Mouse (Mus musculus) cerebellum, adult 2 months (tissue): Measurements from ENCODE around the gene Manba. TPM values are rescaled to one million over a fixed set of nuclear protein-coding genes. Genes with fewer than 3 reads are reported as not detected.

Source experiments
- DNase-seq, 2 experiments: peaks; one replicate each; pipeline ENCODE4 v3.0.0; 2021
- H3K27ac ChIP-seq: fragments of 200-500 bp; 2 replicates; pipeline ENCODE4 v1.5.1; 2012; ENCODE audit warnings: low read length, control low read depth, inconsistent platforms; ENCODE audit not compliant: insufficient read depth
- H3K27me3 ChIP-seq: fragments of 200-500 bp; 2 replicates; pipeline ENCODE4 v1.6.1; 2012; ENCODE audit warnings: inconsistent platforms, mild to moderate bottlenecking, low read length, moderate library complexity; ENCODE audit not compliant: control insufficient read depth, insufficient read depth
- H3K4me1 ChIP-seq: fragments of 200-500 bp; 2 replicates; pipeline ENCODE4 v1.6.1; 2011; ENCODE audit warnings: low read length; ENCODE audit not compliant: control insufficient read depth, insufficient read depth
- H3K4me3 ChIP-seq: fragments of 200-500 bp; replicated peaks from 2 replicates; pipeline ENCODE3; 2011; ENCODE audit warnings: mild to moderate bottlenecking, low read depth, low read length, control low read depth; ENCODE audit not compliant: insufficient read depth
- CTCF ChIP-seq: fragments of 200-500 bp; IDR thresholded peaks from 2 replicates; pipeline ENCODE4 v1.5.1; 2011; ENCODE audit warnings: low read depth, mild to moderate bottlenecking, control low read depth, low read length, moderate library complexity, borderline replicate concordance; ENCODE audit not compliant: insufficient read depth
- POLR2A ChIP-seq: fragments of 200-500 bp; IDR thresholded peaks from 2 replicates; pipeline ENCODE4 v1.6.1; 2011; ENCODE audit warnings: low read length, control low read depth, borderline replicate concordance; ENCODE audit not compliant: insufficient read depth
- WGBS: fragments of 180-500 bp; shearing (Covaris S2); methylation state at CpG from one replicate; pipeline ENCODE4 v1.1.7; 2018; 5-methylcytosine and 5-hydroxymethylcytosine counted together
- polyA plus RNA-seq: library from polyadenylated mRNA; depleted of rRNA; stranded (reverse); fragments of >200 nt; gene quantifications from 2 replicates; pipeline ENCODE4 v1.2.3, GENCODE M21; 2012

The Manba gene
- polyA plus RNA-seq, 1 experiment, result 8.8 TPM

- WGBS, result 93% methylated on average over 17 of the region's 17 CpGs
- H3K4me3 ChIP-seq, result no peak overlapping the region
- TF ChIP-seq POLR2A (no peak), CTCF (no peak)
- H3K27ac ChIP-seq, result no peak overlapping the region
- no peaks in the 10 kb centered on the region for H3K27me3 ChIP-seq
- no peaks in the 10 kb centered on the region for H3K4me1 ChIP-seq
- DNase-seq, result no peak
Measured at GRCm38 (mm10) chr3:135563163-135563689, 77.8 kb downstream of the Manba start.

DNA sequence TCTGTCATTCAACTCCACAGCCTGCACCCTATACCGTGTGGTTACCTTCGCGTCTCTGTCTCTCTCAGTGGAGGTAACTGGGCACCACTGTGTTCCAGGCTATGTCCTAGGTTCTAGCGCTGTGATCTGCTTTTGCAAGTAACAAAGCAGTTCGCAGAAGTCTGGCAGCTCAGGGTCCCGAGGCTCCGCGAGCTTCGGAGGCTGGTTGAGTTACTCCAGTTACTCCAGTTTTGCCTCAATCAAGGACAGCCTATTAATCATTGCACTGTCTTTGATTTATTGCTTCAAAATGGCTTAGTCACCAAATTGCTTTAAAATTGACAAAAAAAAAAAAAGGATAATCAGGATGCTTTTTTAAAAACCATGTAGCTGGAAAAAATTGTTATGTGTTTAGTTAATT lies 79.3 kb downstream of the Manba start:
- 93% methylated on average over 9 of the region's 9 CpGs for WGBS
- no peak for TF ChIP-seq POLR2A
- TF ChIP-seq CTCF, result no peak
- no peaks in the 10 kb centered on the region for H3K27me3 ChIP-seq
- H3K4me1 ChIP-seq, result no peaks in the 10 kb centered on the region
- no peak overlapping the region for H3K27ac ChIP-seq
- H3K4me3 ChIP-seq, result no peak overlapping the region
- no peak for DNase-seq

GRCm38 (mm10) chr3:135565306-135565705 lies 79.9 kb downstream of the Manba start:
- H3K4me3 ChIP-seq, result no peak overlapping the region
- 94% methylated on average over 4 of the region's 4 CpGs for WGBS
- no peaks in the 10 kb centered on the region for H3K4me1 ChIP-seq

DNA sequence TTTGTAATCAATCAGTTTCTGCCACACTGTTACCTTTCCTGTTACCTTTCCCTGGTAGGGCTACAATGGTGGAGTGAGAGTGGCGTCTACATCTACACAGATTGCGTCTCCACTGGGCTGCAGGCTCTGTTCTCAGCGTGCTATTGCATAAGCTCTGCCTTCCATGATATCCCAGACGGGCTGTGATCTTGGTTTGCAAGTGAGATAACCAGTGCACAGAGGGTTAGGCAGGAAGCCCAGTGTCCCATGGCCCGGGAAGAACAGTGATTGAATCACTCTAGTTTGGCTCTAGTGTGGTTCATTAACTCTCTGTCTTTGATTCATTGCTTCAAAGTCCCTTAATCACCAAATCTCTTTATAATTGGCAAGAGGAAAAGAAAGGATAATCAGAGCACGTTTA lies 82.5 kb downstream of the Manba start:
- no peak overlapping the region for H3K27ac ChIP-seq
- DNase-seq, result no peak
- no peak overlapping the region for H3K4me3 ChIP-seq
- TF ChIP-seq POLR2A, result no peak
- no peak for TF ChIP-seq CTCF
- H3K4me1 ChIP-seq, result no peaks in the 10 kb centered on the region
- H3K27me3 ChIP-seq, result no peaks in the 10 kb centered on the region
- 69% methylated on average over 6 of the region's 6 CpGs for WGBS

More at GRCm38 (mm10) chr3:135565306-135565705, 79.9 kb downstream of the Manba start:
- Histone ChIP-seq H3K27ac (no peak overlapping the region), H3K27me3 (no peaks in the 10 kb centered on the region)
- TF ChIP-seq CTCF (no peak), POLR2A (no peak)
- DNase-seq, result no peak

DNA sequence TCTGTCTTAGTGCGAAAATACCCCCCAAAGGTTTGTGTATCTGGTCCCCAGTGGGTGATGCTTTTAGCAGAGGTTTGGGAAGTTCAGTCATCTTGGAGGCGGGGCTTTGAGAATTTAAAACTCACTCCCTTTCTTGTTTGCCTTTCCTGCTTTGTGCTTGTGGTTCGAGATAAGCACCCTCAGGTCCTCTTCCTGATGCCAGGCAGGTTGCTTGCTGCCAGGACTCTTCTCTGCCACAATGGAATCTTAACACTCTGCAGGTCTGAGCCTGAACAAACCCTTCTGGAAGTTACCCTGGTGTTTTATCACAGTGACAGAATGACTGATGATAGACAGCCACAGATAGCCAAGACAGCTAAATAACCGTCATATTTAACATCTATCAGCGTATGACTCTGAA lies 83.2 kb downstream of the Manba start:
- DNase-seq, result no peak
- Histone ChIP-seq H3K4me3 (no peak overlapping the region), H3K27ac (no peak overlapping the region), H3K27me3 (no peaks in the 10 kb centered on the region), H3K4me1 (no peaks in the 10 kb centered on the region)
- TF ChIP-seq POLR2A (no peak), CTCF (no peak)
- WGBS, result 84% methylated on average over 5 of the region's 5 CpGs

GRCm38 (mm10) chr3:135571540-135571939 lies 86.1 kb downstream of the Manba start:
- no peak for TF ChIP-seq CTCF
- TF ChIP-seq POLR2A, result no peak
- DNase-seq, result no peak
- 73% methylated on average over 13 of the region's 13 CpGs for WGBS
- H3K27ac ChIP-seq, result no peak overlapping the region
- H3K4me1 ChIP-seq, result no peaks in the 10 kb centered on the region
- H3K27me3 ChIP-seq, result no peaks in the 10 kb centered on the region
- no peak overlapping the region for H3K4me3 ChIP-seq

- H3K4me1 ChIP-seq, result no peaks in the 10 kb centered on the region
- no peak overlapping the region for H3K27ac ChIP-seq
- no peak for DNase-seq
- H3K4me3 ChIP-seq, result no peak overlapping the region
- TF ChIP-seq CTCF, result no peak
- no peaks in the 10 kb centered on the region for H3K27me3 ChIP-seq
- WGBS, result 71% methylated on average over 6 of the region's 6 CpGs
Measured at GRCm38 (mm10) chr3:135573051-135573450, 87.6 kb downstream of the Manba start.

- peaks cover 3% of the 10 kb centered on the region for H3K4me1 ChIP-seq
- no peaks in the 10 kb centered on the region for H3K27me3 ChIP-seq
- TF ChIP-seq CTCF (no peak), POLR2A (no peak)
- no peak overlapping the region for H3K27ac ChIP-seq
- H3K4me3 ChIP-seq, result no peak overlapping the region
- DNase-seq, result no peak
- 88% methylated on average over 3 of the region's 3 CpGs for WGBS
Measured at GRCm38 (mm10) chr3:135575126-135575525, 89.7 kb downstream of the Manba start.
